Mouse (Mus musculus): ENCODE measurements around the gene Osbpl10. TPM values are rescaled to one million over a fixed set of nuclear protein-coding genes. Genes with fewer than 3 reads are reported as not detected.
"Not testable (repeated sequence)": the region's sequence is repeated elsewhere in the genome, so short reads cannot be mapped to it uniquely, and the experiment has no call there.

Gene Osbpl10
- polyA plus RNA-seq, 1 experiment = not detected

DNA sequence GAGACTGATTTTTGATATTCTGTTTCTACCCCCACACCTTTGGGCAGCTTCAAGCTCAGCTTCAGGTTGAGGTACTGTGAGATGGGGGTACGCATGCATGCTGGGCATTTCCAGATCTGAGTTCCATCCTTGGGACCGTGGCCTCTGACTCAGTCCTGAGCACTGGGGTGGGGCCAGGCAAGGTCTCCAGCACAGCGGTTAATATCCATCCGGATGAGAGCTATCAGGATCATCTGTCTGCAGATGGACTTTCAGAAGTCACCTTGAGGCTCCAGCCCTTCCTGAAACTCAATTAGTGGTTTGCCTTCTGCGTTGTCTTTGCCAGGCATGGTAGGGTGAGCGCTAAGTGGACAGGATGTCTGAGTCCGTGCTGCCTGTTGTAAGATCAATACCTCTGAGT lies 41.8 kb downstream of the Osbpl10 start:
- no peaks in the 10 kb centered on the region for H3K4me1 ChIP-seq (ENCODE audit: control insufficient read depth)
- peaks cover 4% of the 10 kb centered on the region; the same call in 1 of the 2 replicates for H3K9me3 ChIP-seq (ENCODE audit: control insufficient read depth, low read length)
- no peak overlapping the region for H3K4me3 ChIP-seq (replicated peaks)
- TF ChIP-seq GATA1 (IDR thresholded peaks at IDR 0.05; ENCODE audit: low read length) (no peak), TAL1 (IDR thresholded peaks at IDR 0.05; ENCODE audit: low read length) (no peak)
- H3K36me3 ChIP-seq (ENCODE audit: control insufficient read depth) = no peaks in the 10 kb centered on the region
- H3K27me3 ChIP-seq (ENCODE audit: control insufficient read depth) = no peaks in the 10 kb centered on the region

DNA sequence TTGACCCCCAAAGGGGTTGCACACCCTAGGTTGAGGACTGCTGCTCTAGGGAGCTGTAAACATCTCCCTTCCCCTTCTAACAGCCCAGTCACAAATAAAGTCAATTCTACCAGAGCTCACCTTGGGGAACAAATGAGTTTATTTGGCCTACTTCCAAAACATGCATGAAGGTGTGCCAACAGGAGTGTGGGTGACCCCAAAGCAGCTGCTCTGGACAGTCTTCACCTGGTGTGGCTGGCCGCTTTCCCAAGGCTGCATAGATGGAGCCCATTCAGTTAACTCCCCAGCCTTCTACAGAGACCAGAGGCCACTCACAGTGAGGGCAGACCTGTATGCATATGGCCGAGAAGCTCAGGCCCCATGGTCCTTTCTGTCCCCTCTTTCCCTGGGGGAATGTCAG lies 43.0 kb downstream of the Osbpl10 start:
- H3K9me3 ChIP-seq (ENCODE audit: control insufficient read depth, low read length) = no peaks in the 10 kb centered on the region
- TF ChIP-seq TAL1 (IDR thresholded peaks at IDR 0.05; ENCODE audit: low read length) = no peak
- no peak for TF ChIP-seq GATA1 (IDR thresholded peaks at IDR 0.05; ENCODE audit: low read length)

DNA sequence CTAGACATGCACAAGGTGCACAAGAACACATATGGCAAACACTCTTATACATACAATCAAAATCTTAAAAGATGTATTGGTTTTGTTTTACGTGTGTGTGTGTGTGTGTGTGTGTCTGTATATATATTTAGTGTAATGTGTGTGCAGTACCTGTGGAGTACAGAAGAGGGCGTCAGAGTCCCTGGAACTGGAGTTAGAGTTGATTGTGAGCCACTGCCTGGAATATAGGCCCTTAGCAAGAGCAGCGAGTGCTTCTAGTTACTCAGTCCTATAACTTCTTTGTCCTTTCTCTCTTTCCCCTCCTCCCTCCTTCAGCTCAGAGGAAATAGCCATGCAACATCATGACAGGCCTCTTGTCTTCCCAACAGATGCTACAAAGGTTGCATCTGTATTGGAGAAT lies 44.8 kb downstream of the Osbpl10 start:
- no peaks in the 10 kb centered on the region for H3K36me3 ChIP-seq (ENCODE audit: control insufficient read depth)
- TF ChIP-seq TAL1 (IDR thresholded peaks at IDR 0.05; ENCODE audit: low read length) = no peak
- no peak for TF ChIP-seq GATA1 (IDR thresholded peaks at IDR 0.05; ENCODE audit: low read length)

More for the DNA sequence above, 43.0 kb downstream of the Osbpl10 start:
- Histone ChIP-seq H3K4me3 (replicated peaks) (no peak overlapping the region), H3K27me3 (ENCODE audit: control insufficient read depth) (no peaks in the 10 kb centered on the region), H3K4me1 (ENCODE audit: control insufficient read depth) (no peaks in the 10 kb centered on the region), H3K36me3 (ENCODE audit: control insufficient read depth) (no peaks in the 10 kb centered on the region)

DNA sequence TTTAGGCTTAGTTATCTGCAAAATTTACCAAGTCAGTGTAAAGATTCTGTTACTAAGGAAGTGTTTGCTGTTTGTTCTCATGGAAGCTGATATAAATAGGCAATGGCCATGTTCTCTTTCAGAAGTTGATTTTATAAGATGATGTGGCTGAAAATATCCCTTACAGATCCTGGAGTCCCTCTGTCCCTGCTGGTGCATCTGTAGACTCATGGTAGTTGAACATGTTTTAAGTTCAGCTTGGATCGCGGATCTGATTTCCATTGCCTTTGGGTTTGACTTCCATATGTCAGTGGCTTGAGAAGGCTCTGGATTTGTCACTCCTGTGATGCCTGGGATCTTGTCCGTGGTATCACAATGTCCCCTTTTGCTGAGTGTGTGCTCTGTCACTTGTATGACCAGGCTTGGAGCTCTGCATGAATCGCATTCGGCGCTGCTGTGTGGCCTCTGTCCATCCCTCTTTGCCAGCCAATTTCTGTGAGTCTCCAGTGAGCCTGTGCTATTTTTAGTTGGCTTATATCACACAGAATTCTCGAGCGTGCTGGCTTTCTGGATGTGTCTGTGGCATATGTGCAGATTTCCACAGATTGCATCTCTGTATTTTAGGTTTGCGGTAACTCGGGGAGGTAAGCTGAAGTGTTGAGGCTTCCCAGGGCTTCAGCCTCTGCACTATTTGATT lies 45.5 kb downstream of the Osbpl10 start:
- H3K4me3 ChIP-seq (replicated peaks) = no peak overlapping the region
- no peaks in the 10 kb centered on the region for H3K27me3 ChIP-seq (ENCODE audit: control insufficient read depth)
- no peaks in the 10 kb centered on the region for H3K36me3 ChIP-seq (ENCODE audit: control insufficient read depth)
- no peaks in the 10 kb centered on the region for H3K4me1 ChIP-seq (ENCODE audit: control insufficient read depth)
- H3K9me3 ChIP-seq (ENCODE audit: control insufficient read depth, low read length) = no peaks in the 10 kb centered on the region
- TF ChIP-seq GATA1 (IDR thresholded peaks at IDR 0.05; ENCODE audit: low read length) = no peak
- TF ChIP-seq TAL1 (IDR thresholded peaks at IDR 0.05; ENCODE audit: low read length) = no peak

More for the DNA sequence above, 44.8 kb downstream of the Osbpl10 start:
- H3K9me3 ChIP-seq (ENCODE audit: control insufficient read depth, low read length) = no peaks in the 10 kb centered on the region
- no peaks in the 10 kb centered on the region for H3K27me3 ChIP-seq (ENCODE audit: control insufficient read depth)
- no peaks in the 10 kb centered on the region for H3K4me1 ChIP-seq (ENCODE audit: control insufficient read depth)
- no peak overlapping the region for H3K4me3 ChIP-seq (replicated peaks)

GRCm38 (mm10) chr9:115029307-115029706 lies 50.9 kb downstream of the Osbpl10 start:
- TF ChIP-seq GATA1 (IDR thresholded peaks at IDR 0.05; ENCODE audit: low read length) (no peak), TAL1 (IDR thresholded peaks at IDR 0.05; ENCODE audit: low read length) (no peak)
- Histone ChIP-seq H3K36me3 (ENCODE audit: control insufficient read depth) (no peaks in the 10 kb centered on the region), H3K4me1 (ENCODE audit: control insufficient read depth) (no peaks in the 10 kb centered on the region), H3K27me3 (ENCODE audit: control insufficient read depth) (no peaks in the 10 kb centered on the region), H3K4me3 (replicated peaks) (no peak overlapping the region), H3K9me3 (ENCODE audit: control insufficient read depth, low read length) (no peaks in the 10 kb centered on the region)

DNA sequence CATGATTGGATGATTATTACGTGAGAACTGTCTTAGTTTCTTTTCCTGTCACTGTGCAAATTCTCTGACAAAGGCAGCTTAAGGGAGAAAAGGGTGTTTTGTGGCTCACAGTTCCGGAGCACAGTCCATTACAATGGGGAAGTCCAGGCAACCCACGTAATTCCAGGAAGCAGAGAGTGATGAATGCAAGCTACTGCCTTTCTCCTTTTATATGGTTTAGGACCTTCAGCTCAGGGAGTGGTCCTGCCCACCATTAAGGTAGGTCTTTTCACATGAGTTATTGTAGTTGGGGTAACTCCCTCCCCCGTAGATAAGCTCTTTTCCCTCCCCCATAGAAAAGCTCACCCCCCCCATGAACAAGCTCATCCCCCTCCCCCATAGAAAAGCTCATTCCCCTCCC lies 52.2 kb downstream of the Osbpl10 start:
- no peaks in the 10 kb centered on the region for H3K36me3 ChIP-seq (ENCODE audit: control insufficient read depth)
- no peaks in the 10 kb centered on the region for H3K4me1 ChIP-seq (ENCODE audit: control insufficient read depth)
- H3K4me3 ChIP-seq (replicated peaks) = no peak overlapping the region
- no peaks in the 10 kb centered on the region for H3K27me3 ChIP-seq (ENCODE audit: control insufficient read depth)
- H3K9me3 ChIP-seq (ENCODE audit: control insufficient read depth, low read length) = no peaks in the 10 kb centered on the region
- TF ChIP-seq GATA1 (IDR thresholded peaks at IDR 0.05; ENCODE audit: low read length) (no peak), TAL1 (IDR thresholded peaks at IDR 0.05; ENCODE audit: low read length) (no peak)

DNA sequence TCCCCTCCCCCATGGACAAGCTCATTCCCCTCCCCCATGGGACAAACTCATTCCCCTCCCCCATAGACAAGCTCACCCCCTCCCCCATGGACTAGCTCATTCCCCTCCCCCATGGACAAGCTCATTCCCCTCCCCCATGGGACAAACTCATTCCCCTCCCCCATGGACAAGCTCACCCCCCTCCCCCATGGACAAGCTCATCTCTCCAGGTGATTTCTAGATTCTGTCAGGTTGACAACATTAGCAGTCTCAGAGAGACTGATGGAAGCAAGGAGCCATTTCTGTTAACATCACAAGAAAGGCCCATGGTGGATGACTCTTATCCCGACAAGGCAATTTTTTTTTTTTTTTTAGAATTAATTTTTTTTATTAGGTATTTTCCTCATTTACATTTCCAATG lies 52.7 kb downstream of the Osbpl10 start:
- not testable (repeated sequence) for H3K9me3 ChIP-seq (ENCODE audit: control insufficient read depth, low read length); H3K4me1 ChIP-seq (ENCODE audit: control insufficient read depth); H3K4me3 ChIP-seq (replicated peaks); H3K27me3 ChIP-seq (ENCODE audit: control insufficient read depth); H3K36me3 ChIP-seq (ENCODE audit: control insufficient read depth)

- TF ChIP-seq GATA1 (IDR thresholded peaks at IDR 0.05; ENCODE audit: low read length) (no peak), TAL1 (IDR thresholded peaks at IDR 0.05; ENCODE audit: low read length) (no peak)
- no peaks in the 10 kb centered on the region for H3K9me3 ChIP-seq (ENCODE audit: control insufficient read depth, low read length)
These were observed 54.4 kb downstream of the Osbpl10 start for GRCm38 (mm10) chr9:115032786-115033185.

GRCm38 (mm10) chr9:115034271-115034670 lies 55.9 kb downstream of the Osbpl10 start:
- Histone ChIP-seq H3K4me1 (ENCODE audit: control insufficient read depth) (no peaks in the 10 kb centered on the region), H3K4me3 (replicated peaks) (no peak overlapping the region), H3K27me3 (ENCODE audit: control insufficient read depth) (no peaks in the 10 kb centered on the region), H3K36me3 (ENCODE audit: control insufficient read depth) (no peaks in the 10 kb centered on the region), H3K9me3 (ENCODE audit: control insufficient read depth, low read length) (no peaks in the 10 kb centered on the region)
- TF ChIP-seq GATA1 (IDR thresholded peaks at IDR 0.05; ENCODE audit: low read length) = no peak
- TF ChIP-seq TAL1 (IDR thresholded peaks at IDR 0.05; ENCODE audit: low read length) = no peak

More at GRCm38 (mm10) chr9:115032786-115033185, 54.4 kb downstream of the Osbpl10 start:
- H3K4me1 ChIP-seq (ENCODE audit: control insufficient read depth) = no peaks in the 10 kb centered on the region
- no peak overlapping the region for H3K4me3 ChIP-seq (replicated peaks)
- no peaks in the 10 kb centered on the region for H3K27me3 ChIP-seq (ENCODE audit: control insufficient read depth)
- no peaks in the 10 kb centered on the region for H3K36me3 ChIP-seq (ENCODE audit: control insufficient read depth)

GRCm38 (mm10) chr9:115034788-115035187 lies 56.4 kb downstream of the Osbpl10 start:
- TF ChIP-seq GATA1 (IDR thresholded peaks at IDR 0.05; ENCODE audit: low read length) = no peak
- no peak for TF ChIP-seq TAL1 (IDR thresholded peaks at IDR 0.05; ENCODE audit: low read length)
- no peaks in the 10 kb centered on the region for H3K36me3 ChIP-seq (ENCODE audit: control insufficient read depth)

More at GRCm38 (mm10) chr9:115034788-115035187, 56.4 kb downstream of the Osbpl10 start:
- no peak overlapping the region for H3K4me3 ChIP-seq (replicated peaks)
- no peaks in the 10 kb centered on the region for H3K9me3 ChIP-seq (ENCODE audit: control insufficient read depth, low read length)
- H3K4me1 ChIP-seq (ENCODE audit: control insufficient read depth) = no peaks in the 10 kb centered on the region
- H3K27me3 ChIP-seq (ENCODE audit: control insufficient read depth) = no peaks in the 10 kb centered on the region

All from erythroblast, embryonic 14.5 days (primary cell).